Mouse (Mus musculus) small intestine, adult 2 months (tissue): ENCODE data around the gene Arnt2. TPM values are rescaled to one million over a fixed set of nuclear protein-coding genes. Genes with fewer than 3 reads are reported as not detected.

Experiments used
- H3K27ac ChIP-seq: fragments of 200-500 bp; 2 replicates; pipeline ENCODE4 v1.5.1; 2012; ENCODE audit warnings: low read depth, low read length, control low read depth, inconsistent platforms; ENCODE audit not compliant: insufficient read depth
- H3K27me3 ChIP-seq: fragments of 200-500 bp; 2 replicates; pipeline ENCODE4 v1.6.1; 2012; ENCODE audit warnings: mild to moderate bottlenecking, moderate library complexity, low read length, inconsistent platforms; ENCODE audit not compliant: control insufficient read depth, insufficient read depth
- H3K36me3 ChIP-seq: fragments of 200-500 bp; 2 replicates; pipeline ENCODE4 v1.6.1; 2012; ENCODE audit warnings: mild to moderate bottlenecking, low read length, control low read depth, inconsistent platforms; ENCODE audit not compliant: control insufficient read depth, insufficient read depth
- H3K4me1 ChIP-seq: fragments of 200-500 bp; 2 replicates; pipeline ENCODE4 v1.6.1; 2012; ENCODE audit warnings: low read length, inconsistent platforms, mixed read lengths; ENCODE audit not compliant: control insufficient read depth, insufficient read depth, insufficient read length
- H3K4me3 ChIP-seq: fragments of 200-500 bp; 2 replicates; pipeline ENCODE4 v1.5.1; 2012; ENCODE audit warnings: low read depth, mild to moderate bottlenecking, control low read depth, inconsistent platforms, low read length, moderate library complexity
- CTCF ChIP-seq: fragments of 200-500 bp; IDR thresholded peaks from 2 replicates; pipeline ENCODE4 v1.5.1; 2012; ENCODE audit warnings: low read depth, mild to moderate bottlenecking, control low read depth, inconsistent platforms, low read length, moderate library complexity, mixed read lengths; ENCODE audit not compliant: insufficient replicate concordance, insufficient read length; ENCODE audit errors: extremely low read depth
- POLR2A ChIP-seq: fragments of 200-500 bp; IDR thresholded peaks from 2 replicates; pipeline ENCODE4 v1.6.1; 2012; ENCODE audit warnings: low read depth, mild to moderate bottlenecking, control low read depth, inconsistent platforms, low read length, moderate library complexity
- WGBS: fragments of 180-500 bp; shearing (Covaris S2); methylation state at CpG from one replicate; pipeline ENCODE4 v1.1.7; 2018; 5-methylcytosine and 5-hydroxymethylcytosine counted together
- polyA plus RNA-seq: library from polyadenylated mRNA; depleted of rRNA; stranded (reverse); fragments of >200 nt; gene quantifications from 2 replicates; pipeline ENCODE4 v1.2.3, GENCODE M21; 2012; rRNA removed

Arnt2 gene
- polyA plus RNA-seq = 0.58 and 3.2 TPM in 2 replicates

DNA sequence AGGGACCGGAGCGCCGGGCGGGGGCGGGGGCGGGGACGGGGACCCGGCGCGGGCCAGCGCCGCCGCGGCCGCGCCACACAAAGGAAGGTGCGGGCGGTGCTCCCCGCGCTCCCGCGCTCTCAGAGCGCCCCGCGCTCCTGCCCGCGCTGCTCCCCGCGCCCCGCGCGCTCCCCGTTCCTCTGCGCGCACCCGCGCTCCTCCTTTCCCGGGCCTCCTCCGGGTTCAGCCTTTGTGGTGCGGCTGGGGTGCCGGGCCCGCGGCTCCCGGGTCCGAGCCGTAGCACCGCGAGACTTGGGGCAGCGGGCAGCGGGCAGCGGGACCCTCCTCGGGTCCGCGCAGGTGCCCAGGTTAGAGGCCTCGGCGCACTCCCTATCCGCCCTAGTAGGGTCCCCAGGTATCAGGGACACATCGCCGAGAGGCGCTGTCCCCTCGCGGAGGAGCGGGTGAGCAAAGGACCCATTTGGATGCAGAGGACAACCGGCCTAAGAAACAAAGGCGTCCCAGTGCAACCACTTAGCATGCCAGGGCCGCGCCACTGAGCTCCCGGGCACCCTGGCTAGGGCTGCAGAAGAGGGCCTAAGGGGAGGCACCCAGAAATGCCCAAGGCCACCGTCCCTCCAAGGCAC, at the start of gene Arnt2:
Gene Arnt2 (minus strand): TSS at position 281 of the 626 bp plus-strand sequence.
- WGBS = 2% methylated on average over 58 of the region's 69 CpGs

DNA sequence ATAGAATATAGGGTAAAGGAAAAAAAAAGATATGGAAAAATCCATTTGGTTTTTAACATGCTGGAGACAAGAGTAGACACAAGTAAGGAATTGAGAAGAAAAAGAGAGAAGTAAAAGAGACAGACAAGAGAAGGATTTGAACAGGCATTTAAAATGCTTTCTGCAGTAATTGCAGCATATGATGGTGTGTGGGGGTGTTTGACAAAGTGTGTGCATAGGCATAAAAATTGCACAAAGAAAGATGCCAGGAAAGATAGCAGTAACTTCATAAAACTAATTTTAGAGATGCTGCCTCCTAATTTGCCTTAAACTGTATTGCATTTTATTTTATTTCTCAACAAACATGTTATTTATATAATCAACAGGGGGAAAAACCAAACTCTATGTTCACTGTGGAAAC, 41.7 kb upstream of the Arnt2 start:
- Histone ChIP-seq H3K27me3 (no peaks in the 10 kb centered on the region), H3K36me3 (no peaks in the 10 kb centered on the region), H3K27ac (no peak overlapping the region), H3K4me3 (no peak overlapping the region), H3K4me1 (no peaks in the 10 kb centered on the region)
- TF ChIP-seq CTCF = no peak
- no peak for TF ChIP-seq POLR2A

More for the DNA sequence above, at the start of gene Arnt2:
- Histone ChIP-seq H3K36me3 (no peaks in the 10 kb centered on the region), H3K4me1 (peaks cover 3% of the 10 kb centered on the region), H3K4me3 (peak within 1 kb of the TSS; percentile 64), H3K27ac (no peak within 1 kb of the TSS), H3K27me3 (peaks cover 8% of the 10 kb centered on the region; the same call in 1 of the 2 replicates)
- TF ChIP-seq CTCF = no peak
- TF ChIP-seq POLR2A = no peak

DNA sequence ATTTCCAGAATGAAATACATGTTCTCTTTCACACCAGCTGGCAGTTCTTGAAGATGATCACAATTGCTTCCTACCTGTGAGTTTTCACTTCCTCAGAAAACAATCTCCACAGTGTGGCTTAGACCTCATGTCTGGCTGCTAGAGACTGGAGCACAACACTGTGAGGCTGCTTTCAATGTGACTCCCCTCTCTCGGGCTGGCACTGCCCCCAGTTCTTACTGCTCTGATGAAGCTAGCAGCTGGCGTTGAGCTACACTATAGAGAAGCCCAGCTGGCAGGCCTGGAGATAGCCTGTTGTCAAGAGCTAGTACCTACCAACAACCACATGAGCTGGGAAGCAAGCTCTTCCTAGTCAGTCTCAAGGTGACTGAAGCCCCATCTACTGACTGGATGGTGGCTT, 39.1 kb upstream of the Arnt2 start:
- Histone ChIP-seq H3K36me3 (no peaks in the 10 kb centered on the region), H3K4me1 (no peaks in the 10 kb centered on the region), H3K27ac (no peak overlapping the region), H3K4me3 (no peak overlapping the region), H3K27me3 (no peaks in the 10 kb centered on the region)
- 65% methylated on average over 2 of the region's 2 CpGs for WGBS
- no peak for TF ChIP-seq POLR2A

DNA sequence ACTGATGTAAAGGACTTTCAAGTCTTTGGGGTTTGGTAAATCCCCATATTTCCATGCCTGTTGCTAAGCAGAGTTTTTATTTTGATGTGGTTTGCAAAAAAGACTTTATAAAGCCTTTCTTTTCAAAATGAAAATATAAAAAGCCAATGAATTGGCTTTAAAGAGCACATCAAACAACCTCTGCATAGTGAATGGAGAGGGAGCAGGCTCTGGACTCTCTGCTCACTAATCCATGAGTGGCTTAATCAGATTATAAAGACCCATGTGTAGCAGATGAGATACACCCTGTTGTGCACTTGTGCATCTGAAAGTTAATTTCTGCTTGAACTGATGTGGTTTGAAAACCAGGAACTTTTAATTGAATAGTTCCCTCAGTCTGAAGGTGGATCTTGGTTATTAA, 38.5 kb upstream of the Arnt2 start:
- no peak for TF ChIP-seq CTCF
- TF ChIP-seq POLR2A = no peak

DNA sequence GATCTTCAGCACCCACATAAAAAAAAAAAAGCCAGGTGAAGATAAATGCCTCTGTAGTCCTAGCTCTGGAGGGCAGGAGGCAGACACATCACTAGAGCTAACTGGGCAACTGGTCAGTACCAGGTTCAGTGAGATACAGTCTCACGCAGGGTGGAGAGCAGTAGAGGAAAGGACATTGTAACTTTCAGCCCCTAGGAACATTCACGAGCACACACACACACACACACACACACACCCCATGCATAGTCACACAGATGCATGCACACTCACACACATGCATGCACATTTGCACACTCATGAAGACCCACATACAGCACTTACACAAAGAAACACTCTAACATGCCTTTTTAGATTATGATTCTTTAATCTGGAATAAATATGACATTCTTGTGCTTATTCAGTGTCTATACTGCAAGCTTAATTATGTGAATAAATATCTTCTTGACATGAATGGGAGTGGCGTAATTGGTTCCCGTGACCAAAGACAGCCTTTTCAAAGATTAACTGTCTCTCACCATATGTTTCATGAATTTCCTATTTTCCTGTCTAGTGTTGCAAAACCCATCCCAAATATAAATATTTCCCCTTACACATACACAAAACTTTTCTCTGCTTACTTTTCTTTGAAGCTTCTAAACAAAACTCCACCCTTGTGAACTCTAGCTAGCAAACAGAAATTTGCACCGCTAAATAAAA, 37.9 kb upstream of the Arnt2 start:
- H3K4me1 ChIP-seq = no peaks in the 10 kb centered on the region
- H3K27ac ChIP-seq = no peak overlapping the region
- no peak for TF ChIP-seq POLR2A
- TF ChIP-seq CTCF = no peak

More for the DNA sequence above, 38.5 kb upstream of the Arnt2 start:
- Histone ChIP-seq H3K36me3 (no peaks in the 10 kb centered on the region), H3K4me3 (no peak overlapping the region), H3K4me1 (no peaks in the 10 kb centered on the region), H3K27ac (no peak overlapping the region), H3K27me3 (no peaks in the 10 kb centered on the region)

DNA sequence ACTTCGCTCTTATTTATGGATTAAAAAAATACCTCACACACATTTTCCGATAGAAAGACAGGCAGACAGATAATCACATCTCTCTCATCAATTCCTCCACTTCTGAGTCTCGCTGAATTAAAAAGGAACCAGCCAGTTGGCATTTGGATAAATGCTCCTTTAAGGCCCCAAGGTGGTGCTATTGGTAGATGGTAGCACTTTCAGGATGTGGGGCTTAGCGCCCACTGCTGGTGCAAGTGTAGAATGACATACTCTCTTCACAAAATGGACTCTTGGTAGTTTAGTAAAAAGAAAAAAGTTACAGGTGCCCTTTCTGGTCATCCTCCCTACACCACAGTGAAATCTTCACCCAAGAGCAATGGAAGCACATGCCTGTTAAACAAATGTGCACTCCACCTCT, 37.1 kb upstream of the Arnt2 start:
- 24% methylated on average over 4 of the region's 4 CpGs for WGBS
- TF ChIP-seq POLR2A (no peak), CTCF (peak; percentile 78; the same call in 1 of the 2 replicates)
- H3K36me3 ChIP-seq = no peaks in the 10 kb centered on the region
- no peak overlapping the region for H3K27ac ChIP-seq
- no peak overlapping the region for H3K4me3 ChIP-seq
- H3K27me3 ChIP-seq = no peaks in the 10 kb centered on the region
- no peaks in the 10 kb centered on the region for H3K4me1 ChIP-seq

More for the DNA sequence above, 37.9 kb upstream of the Arnt2 start:
- 83% methylated on average over 5 of the region's 5 CpGs for WGBS
- no peaks in the 10 kb centered on the region for H3K27me3 ChIP-seq
- no peaks in the 10 kb centered on the region for H3K36me3 ChIP-seq
- H3K4me3 ChIP-seq = no peak overlapping the region

DNA sequence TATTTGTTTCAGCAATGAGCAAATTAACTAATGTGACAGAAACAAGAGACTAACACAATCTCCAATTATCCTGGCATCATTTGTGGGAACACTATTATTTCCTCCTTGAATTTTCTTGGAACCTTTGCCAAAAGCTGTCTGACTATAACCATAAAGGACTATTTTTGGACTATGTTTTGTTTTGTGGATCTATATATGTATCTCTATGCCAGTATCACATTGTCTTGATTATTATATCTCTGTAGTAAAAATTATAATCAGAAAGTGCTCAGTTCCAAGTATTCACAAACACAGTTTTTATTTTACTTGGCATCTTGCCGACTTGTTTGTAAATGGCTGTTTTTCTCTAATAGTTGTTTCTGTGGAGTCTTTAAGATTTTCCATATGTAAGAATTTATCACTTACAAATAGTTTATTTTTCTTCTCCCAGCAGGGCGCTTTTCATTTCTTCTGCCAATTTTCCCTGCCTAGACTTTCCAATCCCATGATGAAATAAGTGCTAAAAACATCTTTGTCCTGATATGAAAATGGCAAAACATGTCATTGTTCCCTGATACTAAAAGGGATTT, 32.5 kb upstream of the Arnt2 start:
- H3K4me1 ChIP-seq = peaks cover 2% of the 10 kb centered on the region; the same call in 1 of the 2 replicates
- WGBS = 72% methylated on average over 2 of the region's 2 CpGs
- no peak overlapping the region for H3K4me3 ChIP-seq
- no peak for TF ChIP-seq POLR2A
- TF ChIP-seq CTCF = no peak
- H3K27me3 ChIP-seq = no peaks in the 10 kb centered on the region
- H3K27ac ChIP-seq = no peak overlapping the region
- no peaks in the 10 kb centered on the region for H3K36me3 ChIP-seq
